Mouse (Mus musculus) liver, adult 2 months (tissue): ENCODE measurements around the gene Elmsan1.

ENCODE experiments used
- CTCF ChIP-seq: fragments of 200-500 bp; IDR thresholded peaks from 2 replicates; pipeline ENCODE4 v1.5.1; 2011; ENCODE audit warnings: low read depth, low read length, control low read depth
- POLR2A ChIP-seq: fragments of 200-500 bp; IDR thresholded peaks from 2 replicates; pipeline ENCODE4 v1.6.1; 2011; ENCODE audit warnings: low read length, control low read depth; ENCODE audit not compliant: insufficient read depth; ENCODE audit errors: extremely low read depth

DNA sequence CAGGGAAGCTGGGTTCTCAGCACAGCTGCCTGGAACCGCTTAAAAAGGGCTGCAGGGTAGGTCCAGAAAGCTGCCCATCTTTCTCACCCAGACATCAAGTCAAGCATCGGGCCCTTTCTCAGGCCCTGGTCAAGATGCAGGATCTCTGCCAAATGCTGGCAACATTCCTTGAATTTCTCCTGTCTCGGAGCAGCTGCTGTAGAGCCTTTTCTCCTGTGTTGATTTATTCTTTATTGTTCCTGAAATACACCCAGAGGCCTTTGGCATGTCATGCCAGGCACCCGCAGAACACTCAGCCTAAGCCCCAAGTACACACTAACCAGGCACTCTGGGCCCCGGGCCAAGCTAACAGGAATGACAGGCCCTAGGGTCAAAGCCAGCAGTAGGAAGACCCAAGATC is 31.7 kb downstream of the Elmsan1 start:
- TF ChIP-seq CTCF (no peak), POLR2A (no peak)
